Mouse (Mus musculus): ENCODE results near the gene Ass1.

The Ass1 gene

DNA sequence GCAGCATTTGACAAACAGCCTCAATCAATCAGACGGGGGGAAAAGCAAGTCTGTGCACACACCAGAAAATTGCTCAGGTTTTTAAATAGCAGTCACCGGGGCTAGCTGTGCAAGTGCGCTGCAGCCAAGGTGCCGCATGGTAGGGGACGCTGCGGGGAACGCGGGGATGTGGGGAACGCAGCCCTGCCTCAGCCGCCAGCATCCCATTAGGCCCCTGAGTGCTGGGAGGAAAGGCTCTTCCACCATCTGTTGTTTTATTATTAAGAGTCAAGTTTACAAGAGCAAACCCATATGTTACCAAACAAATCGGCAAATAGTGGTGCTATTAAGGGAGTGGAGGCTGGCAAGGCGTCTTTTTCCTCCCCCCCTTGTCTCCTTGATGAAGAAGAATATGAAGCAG is 19.2 kb downstream of the Ass1 start:
- no peak for DNase-seq (ENCODE audit: low read depth, low spot score)

DNA sequence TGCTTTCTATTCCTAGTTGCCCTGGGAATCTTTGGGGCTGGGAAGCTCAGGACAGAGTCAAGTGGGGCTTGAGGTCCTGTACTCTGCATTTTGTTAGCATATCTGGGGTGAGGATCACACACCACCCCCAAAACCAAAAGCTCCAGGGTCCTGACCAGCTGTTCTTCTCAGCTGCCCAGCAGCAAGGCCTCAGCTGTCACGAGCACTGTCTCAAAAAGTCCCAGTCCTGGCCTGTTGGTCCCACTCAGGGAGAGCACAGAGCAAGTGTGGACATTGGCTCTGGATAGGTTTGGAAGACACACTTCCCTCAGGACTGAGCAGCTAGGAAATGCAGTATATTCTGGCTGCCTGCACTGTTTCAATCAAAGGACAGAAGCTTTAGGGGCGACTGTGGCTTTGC is 20.5 kb downstream of the Ass1 start:
- no peak for DNase-seq (ENCODE audit: low read depth, low spot score)

DNA sequence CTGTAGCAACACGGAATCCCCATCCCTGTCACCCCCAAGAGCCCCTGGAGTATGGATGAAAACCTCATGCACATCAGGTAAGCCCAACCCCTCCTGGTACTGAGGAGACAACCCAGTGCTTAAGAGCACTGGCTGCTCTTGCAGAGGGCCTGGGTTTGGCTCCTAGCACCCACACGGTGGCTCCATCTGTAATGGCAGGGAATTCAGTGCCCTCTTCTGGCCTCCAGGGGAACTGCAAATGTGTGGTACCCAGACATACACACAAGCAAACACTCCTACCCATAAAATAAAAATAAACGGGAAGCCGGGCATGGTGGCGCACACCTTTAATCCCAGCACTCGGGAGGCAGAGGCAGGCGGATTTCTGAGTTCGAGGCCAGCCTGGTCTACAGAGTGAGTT is 22.3 kb downstream of the Ass1 start:
- DNase-seq (ENCODE audit: low read depth, low spot score), result peak; percentile 87

DNA sequence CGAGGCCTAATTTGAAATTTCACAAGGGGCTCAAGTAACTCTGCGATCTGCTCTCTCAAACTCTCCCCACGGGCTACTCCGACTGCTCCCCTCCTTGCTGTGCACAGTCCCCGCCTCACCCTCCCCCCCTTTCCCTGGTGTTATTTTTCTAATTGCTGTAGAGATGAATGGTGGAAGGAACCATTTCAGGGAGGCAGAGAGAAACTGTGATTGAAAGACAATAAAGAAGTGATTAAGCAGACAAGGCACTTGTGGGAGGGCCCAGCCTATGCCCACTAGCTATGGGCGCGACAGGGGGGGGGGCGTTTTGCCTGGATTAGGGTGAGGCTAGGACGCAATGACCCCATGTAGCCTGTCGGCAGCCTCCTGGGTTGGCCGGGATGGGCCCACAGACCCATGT is 23.2 kb downstream of the Ass1 start:
- no peak for DNase-seq (ENCODE audit: low read depth, low spot score)

GRCm38 (mm10) chr2:31494315-31494714 is 24.3 kb downstream of the Ass1 start:
- no peak for DNase-seq (ENCODE audit: low read depth, low spot score)

GRCm38 (mm10) chr2:31495046-31495476 is 25.1 kb downstream of the Ass1 start:
- DNase-seq (ENCODE audit: low read depth, low spot score), result no peak

- DNase-seq (ENCODE audit: low read depth, low spot score), result no peak
These were observed 26.1 kb downstream of the Ass1 start for GRCm38 (mm10) chr2:31496141-31496540.

DNA sequence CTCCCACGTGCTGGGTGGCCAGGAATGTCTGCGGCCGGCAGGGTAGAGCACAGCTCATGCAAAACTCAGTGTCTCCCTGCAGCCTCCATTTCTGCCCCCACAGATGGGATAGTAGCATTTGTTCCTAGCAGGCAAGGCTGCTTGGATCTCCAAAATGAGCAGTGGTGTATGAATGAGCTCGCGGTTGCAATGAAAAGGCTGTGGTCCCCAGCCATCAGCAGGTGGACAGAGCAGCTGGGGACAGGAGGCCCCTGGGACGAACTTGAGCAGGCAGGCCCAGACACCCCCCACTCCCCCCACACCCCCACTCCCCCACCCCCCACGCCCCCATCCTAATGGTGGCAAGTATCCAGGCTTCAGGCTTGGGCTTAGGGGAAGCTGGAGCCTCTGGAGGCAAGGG is 27.1 kb downstream of the Ass1 start:
- DNase-seq (ENCODE audit: low read depth, low spot score), result no peak

- no peak for DNase-seq (ENCODE audit: low read depth, low spot score)
These were observed 27.6 kb downstream of the Ass1 start for GRCm38 (mm10) chr2:31497635-31498034.

- DNase-seq (ENCODE audit: low read depth, low spot score), result no peak
These were observed 29.6 kb downstream of the Ass1 start for GRCm38 (mm10) chr2:31499327-31500291.

DNA sequence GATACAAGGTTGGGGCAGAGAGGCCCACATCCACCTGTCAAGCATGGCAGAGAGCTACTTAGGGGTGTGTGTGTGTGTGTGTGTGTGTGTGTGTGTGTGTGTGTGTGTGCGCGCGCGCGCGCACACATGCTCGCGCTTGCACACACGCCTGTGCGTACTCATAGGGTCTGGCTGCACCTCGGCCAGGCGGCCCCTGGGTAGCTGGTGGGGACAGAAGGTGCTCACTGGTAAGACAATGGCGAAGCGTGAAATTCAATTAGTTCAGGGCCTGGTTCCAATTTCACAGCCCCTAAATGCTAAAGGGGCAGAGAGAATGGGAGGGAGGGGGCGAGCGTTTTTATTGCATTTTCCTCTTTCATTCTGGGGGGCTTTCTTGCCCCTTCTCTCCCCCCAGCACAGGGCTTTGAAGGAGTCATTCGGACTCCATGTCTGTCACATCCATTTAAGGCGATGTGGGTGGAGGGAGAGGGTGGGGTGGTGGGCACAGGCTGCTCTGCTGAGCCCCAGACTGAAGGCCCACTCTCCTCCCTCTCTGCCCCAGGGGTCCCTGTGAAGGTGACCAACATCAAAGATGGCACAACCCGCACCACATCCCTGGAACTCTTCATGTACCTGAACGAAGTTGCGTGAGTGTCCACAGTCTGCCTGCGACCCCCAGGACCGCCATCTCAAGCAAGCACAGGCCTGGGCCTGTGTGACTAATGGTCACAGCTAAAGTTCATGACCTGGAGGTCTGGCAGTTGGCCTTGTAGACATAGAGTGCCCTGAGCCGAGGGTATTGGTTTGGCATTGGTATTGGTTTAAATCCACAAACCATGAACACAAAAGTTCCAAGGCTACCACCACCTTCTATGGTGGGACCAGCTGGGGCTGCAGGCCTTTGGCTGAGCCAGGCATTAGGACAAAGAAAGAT is 30.5 kb downstream of the Ass1 start:
- DNase-seq (ENCODE audit: low read depth, low spot score), result no peak

DNA sequence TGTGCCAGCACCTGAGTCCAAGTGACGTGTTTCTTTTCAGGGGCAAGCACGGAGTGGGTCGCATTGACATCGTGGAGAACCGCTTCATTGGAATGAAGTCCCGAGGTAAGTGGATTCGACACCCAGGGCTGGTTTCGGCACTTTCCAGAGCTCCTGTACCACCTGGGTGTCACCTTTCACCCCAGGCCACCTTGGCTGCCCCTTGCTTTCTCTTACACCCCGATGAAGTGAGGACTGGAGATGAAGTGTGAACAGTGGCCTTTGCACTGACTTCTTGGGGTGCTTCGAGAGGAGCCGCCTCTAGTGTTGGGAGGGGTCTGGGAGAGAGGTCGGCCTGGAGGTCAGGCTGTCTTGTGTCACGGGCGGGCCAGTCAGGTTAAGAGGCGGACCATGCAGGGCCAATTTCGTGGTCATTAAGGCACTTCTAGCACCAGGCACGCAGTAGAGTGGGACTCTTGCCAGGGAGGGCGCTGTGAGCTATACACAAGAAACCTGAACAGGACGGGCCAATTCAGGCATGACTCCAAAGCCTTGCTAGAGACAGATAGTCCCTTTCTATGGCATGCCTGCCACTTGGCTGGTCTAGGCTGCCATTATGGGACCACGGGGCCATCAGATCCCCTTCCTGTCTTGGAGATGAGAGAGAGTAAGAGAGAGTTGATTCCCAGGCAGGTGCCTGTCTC is 31.6 kb downstream of the Ass1 start:
- DNase-seq (ENCODE audit: low read depth, low spot score), result peak; percentile 62

DNA sequence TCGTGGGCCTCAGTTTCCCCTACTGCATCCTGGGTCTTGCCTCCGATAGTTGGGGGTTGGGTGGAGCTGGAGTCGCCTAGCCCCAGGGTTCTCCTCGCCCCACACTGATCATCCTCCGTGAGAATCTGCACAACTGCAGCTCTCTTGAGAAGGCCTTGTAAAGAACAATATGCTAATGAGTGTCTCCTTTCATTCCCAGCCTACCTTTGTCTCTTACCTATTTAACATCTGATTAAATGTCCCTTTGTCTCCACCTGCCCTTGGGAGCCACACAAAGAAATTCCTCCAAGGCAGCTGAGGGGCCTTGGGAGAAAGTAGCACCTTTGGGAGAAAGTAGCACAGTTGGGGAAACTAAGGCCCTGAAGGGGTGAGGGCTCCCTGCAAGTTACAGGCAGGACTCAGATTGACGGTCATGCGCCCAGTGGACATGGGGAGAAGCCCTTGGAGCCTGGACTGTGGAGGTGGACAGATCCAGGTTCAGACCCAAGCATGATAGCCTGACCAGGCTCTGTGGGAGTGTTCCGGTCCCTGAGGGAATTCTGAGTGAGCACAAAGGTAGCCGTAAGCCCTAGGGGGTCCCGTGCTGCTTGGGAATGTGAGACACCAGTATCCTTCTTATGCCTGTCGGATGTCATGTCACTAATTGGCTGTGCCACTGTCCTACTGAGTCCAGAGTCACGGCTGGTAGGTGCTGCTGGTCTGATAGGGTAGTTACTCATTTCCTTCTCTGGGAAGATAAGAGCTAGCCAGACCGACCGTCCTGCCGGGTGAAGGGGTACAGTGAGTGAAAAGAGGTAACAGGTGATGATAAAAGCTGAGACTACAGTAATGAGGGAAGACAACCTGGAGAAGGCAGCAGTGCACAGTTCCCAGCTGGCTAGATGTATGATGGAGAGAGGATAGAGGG is 32.9 kb downstream of the Ass1 start:
- peak; percentile 91 for DNase-seq (ENCODE audit: low read depth, low spot score)

GRCm38 (mm10) chr2:31505472-31505871 is 35.5 kb downstream of the Ass1 start:
- no peak for DNase-seq (ENCODE audit: low read depth, low spot score)

GRCm38 (mm10) chr2:31508851-31509250 is 38.8 kb downstream of the Ass1 start:
- DNase-seq (ENCODE audit: low read depth, low spot score), result peak; percentile 51

DNA sequence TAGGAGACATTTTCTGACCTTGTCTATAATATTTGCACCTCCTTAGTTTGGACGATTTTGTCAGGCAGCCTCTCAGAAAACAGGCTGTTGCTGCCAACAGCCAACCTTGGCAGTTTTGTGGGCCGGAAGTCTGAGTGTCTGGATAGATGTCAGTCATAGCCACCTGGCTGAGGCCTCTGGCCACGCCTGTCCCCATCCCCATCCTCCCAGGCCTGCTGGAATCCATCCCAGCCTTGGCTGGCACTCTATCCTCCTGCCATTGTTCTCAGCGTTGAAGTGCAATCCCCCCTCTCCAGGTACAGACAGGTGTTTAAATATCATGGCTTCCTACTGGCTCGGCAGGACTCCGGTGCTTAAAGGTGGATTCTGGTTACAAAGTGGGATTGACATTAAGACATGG is 41.3 kb downstream of the Ass1 start:
- no peak for DNase-seq (ENCODE audit: low read depth, low spot score)

- no peak for DNase-seq (ENCODE audit: low read depth, low spot score)
These were observed 46.5 kb downstream of the Ass1 start for GRCm38 (mm10) chr2:31516557-31516956.

DNA sequence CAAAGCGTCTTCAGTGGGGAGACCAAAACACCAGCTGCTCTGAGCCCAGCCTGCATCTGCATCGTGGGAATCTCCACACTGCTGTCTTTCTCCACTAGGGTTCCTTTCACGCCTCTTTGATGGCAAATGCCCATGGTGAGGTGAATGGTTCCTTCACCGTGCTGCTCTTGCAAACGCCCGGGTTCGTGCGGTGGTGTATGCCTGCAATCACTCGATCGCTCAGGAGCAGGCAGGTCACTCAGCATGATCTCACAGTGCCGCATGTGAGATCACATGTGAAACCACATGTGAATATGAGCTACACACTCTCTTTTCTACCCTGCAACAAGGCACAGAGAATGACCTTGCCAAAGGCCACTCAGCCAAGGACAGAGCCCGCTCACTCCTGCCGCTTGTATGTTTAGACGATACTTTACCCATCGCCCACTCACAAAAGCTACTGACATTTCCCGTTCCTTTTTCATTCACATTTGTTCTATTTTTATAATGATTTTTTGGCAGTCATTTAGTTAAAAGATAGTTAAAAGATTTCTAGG is 51.9 kb downstream of the Ass1 start:
- no peak for DNase-seq (ENCODE audit: low read depth, low spot score)

DNA sequence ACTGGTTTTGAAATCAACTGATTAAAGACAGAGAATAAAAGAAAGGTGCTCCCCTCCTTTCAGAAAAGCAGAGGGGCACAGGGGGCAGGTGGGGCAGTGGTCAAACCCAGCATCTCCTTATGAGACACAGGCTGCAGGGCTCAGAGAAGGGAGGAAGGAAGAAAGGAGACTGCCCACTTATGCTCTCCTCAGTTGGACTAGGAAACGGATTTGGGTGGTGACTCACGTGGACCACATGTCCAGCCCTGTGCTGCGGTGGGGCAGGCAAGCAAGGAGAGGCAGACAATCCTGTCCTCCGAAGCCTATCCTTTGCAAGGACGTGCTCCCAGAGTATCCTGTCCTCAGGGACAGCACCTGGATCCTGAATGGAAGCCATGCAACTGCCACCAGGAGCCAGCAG is 54.6 kb downstream of the Ass1 start:
- DNase-seq (ENCODE audit: low read depth, low spot score), result no peak

GRCm38 (mm10) chr2:31525778-31526177 is 55.8 kb downstream of the Ass1 start:
- no peak for DNase-seq (ENCODE audit: low read depth, low spot score)

All from ZHBTc4 (cell line).